Mouse (Mus musculus): ENCODE measurements around the gene Srd5a3.
A peak's percentile ranks its signal among the peaks of the same experiment; 100 is the strongest.
"Not testable (repeated sequence)": the region's sequence is repeated elsewhere in the genome, so short reads cannot be mapped to it uniquely, and the experiment has no call there.

Gene Srd5a3

GRCm38 (mm10) chr5:76139808-76140729 lies at the start of gene Srd5a3:
Srd5a3 (plus strand) TSS chr5:76140271.
- DNase-seq = peak; percentile 97 to 98

GRCm38 (mm10) chr5:76103809-76104208 lies 36.3 kb upstream of the Srd5a3 start:
- not testable (repeated sequence) for DNase-seq

- DNase-seq = no peak
These were observed 32.8 kb upstream of the Srd5a3 start for GRCm38 (mm10) chr5:76107306-76107705.

- DNase-seq = no peak
These were observed 31.6 kb upstream of the Srd5a3 start for GRCm38 (mm10) chr5:76108496-76108895.

- peak; percentile 16 to 40 for DNase-seq
These were observed 28.9 kb upstream of the Srd5a3 start for GRCm38 (mm10) chr5:76111173-76111572.

- DNase-seq = no peak
These were observed 28.1 kb upstream of the Srd5a3 start for GRCm38 (mm10) chr5:76112016-76112415.

- no peak for DNase-seq
These were observed 24.5 kb upstream of the Srd5a3 start for GRCm38 (mm10) chr5:76115436-76116041.

- peak; percentile 57 to 88 for DNase-seq
These were observed 21.6 kb upstream of the Srd5a3 start for GRCm38 (mm10) chr5:76118441-76118840.

GRCm38 (mm10) chr5:76120634-76121033 lies 19.4 kb upstream of the Srd5a3 start:
- DNase-seq = no peak

- no peak for DNase-seq
These were observed 12.3 kb upstream of the Srd5a3 start for GRCm38 (mm10) chr5:76127584-76128316.

- no peak for DNase-seq
These were observed 9.8 kb upstream of the Srd5a3 start for GRCm38 (mm10) chr5:76130292-76130691.

- no peak for DNase-seq
These were observed 8.1 kb upstream of the Srd5a3 start for GRCm38 (mm10) chr5:76131990-76132389.

- peak in 1 of 2 experiments; percentile 16 for DNase-seq
These were observed 4.4 kb upstream of the Srd5a3 start for GRCm38 (mm10) chr5:76135644-76136043.

GRCm38 (mm10) chr5:76136271-76136670 lies 3.8 kb upstream of the Srd5a3 start:
- no peak for DNase-seq

GRCm38 (mm10) chr5:76137586-76137985 lies 2.5 kb upstream of the Srd5a3 start:
- no peak for DNase-seq

- no peak for DNase-seq
These were observed 2.0 kb upstream of the Srd5a3 start for GRCm38 (mm10) chr5:76138071-76138470.

- no peak for DNase-seq
These were observed 1.6 kb upstream of the Srd5a3 start for GRCm38 (mm10) chr5:76138512-76138911.

- no peak for DNase-seq
These were observed 850 bp upstream of the Srd5a3 start for GRCm38 (mm10) chr5:76139171-76139671.

- DNase-seq = no peak
These were observed 627 bp downstream of the Srd5a3 start for GRCm38 (mm10) chr5:76140730-76141066.

GRCm38 (mm10) chr5:76143356-76143755 lies 3.3 kb downstream of the Srd5a3 start:
- no peak for DNase-seq

GRCm38 (mm10) chr5:76146401-76146800 lies 6.3 kb downstream of the Srd5a3 start:
- DNase-seq = no peak

- no peak for DNase-seq
These were observed 9.4 kb downstream of the Srd5a3 start for GRCm38 (mm10) chr5:76149436-76149835.

GRCm38 (mm10) chr5:76152956-76153355 lies 12.9 kb downstream of the Srd5a3 start:
- DNase-seq = no peak

Measured in kidney, postnatal 25 days (tissue).